17 mouse cellular contexts compared by ENCODE assay signal in genomic region chr4:125945062-125945461, GRCm38 (mm10).
DNase-seq lines count a peak whose midpoint lies in the region; ATAC-seq and TF ChIP-seq lines count a peak whose summit lies in the region.
"Had no signal": no experiment of that assay in that cellular context is flagged by ENCODE, and none has a peak within 500 bp of the region (broad histone marks: within the 10 kb centered on the region; RNA-seq: fewer than 3 reads in every experiment).

No protein-coding gene starts in this region.

- intact Hi-C loops in gastrocnemius, postnatal 36 days (cut with DNase I) = no loop called here

- H3K9ac ChIP-seq in hindbrain, postnatal 0 days (replicated peaks; ENCODE audit: low read length) = no peak overlapping the region
- no peak overlapping the region for H3K9ac ChIP-seq in neural tube, embryonic 14.5 days (replicated peaks; ENCODE audit: low read depth, low read length)
- H3K9ac ChIP-seq: embryonic facial prominence, embryonic 15.5 days; liver, embryonic 14.5 days had no signal

- peak; percentile 32 to 62 for DNase-seq in cerebellum, postnatal 10 days
- DNase-seq in retina, postnatal 1 day = peak; percentile 64
- DNase-seq in retina, embryonic 14.5 days (ENCODE audit: low spot score) = no peak
- peak; percentile 43 for DNase-seq in hindbrain, postnatal 0 days (ENCODE audit: low spot score)
- DNase-seq in frontal cortex, postnatal 25 days (ENCODE audit: low spot score in 2 of 2) = no peak
- DNase-seq in gastrocnemius, postnatal 36 days = no peak
- DNase-seq: adrenal gland, adult 8-10 months; cerebellum, postnatal 14 days; heart, postnatal 10 days; kidney, adult 18-20 months; kidney, postnatal 36 days had no signal

- no peak overlapping the region for H3K27ac ChIP-seq in hindbrain, postnatal 0 days
- H3K27ac ChIP-seq in neural tube, embryonic 14.5 days (ENCODE audit: low read depth, low read length) = no peak overlapping the region
- H3K27ac ChIP-seq: embryonic facial prominence, embryonic 15.5 days; liver, embryonic 14.5 days had no signal

- H3K27me3 ChIP-seq in hindbrain, postnatal 0 days (ENCODE audit: insufficient read depth, low read length) = no peaks in the 10 kb centered on the region
- no peaks in the 10 kb centered on the region for H3K27me3 ChIP-seq in neural tube, embryonic 14.5 days (ENCODE audit: control insufficient read depth, insufficient read depth, low read length)
- H3K27me3 ChIP-seq: embryonic facial prominence, embryonic 15.5 days; Patski had no signal

- no peak for ATAC-seq in cerebellum, adult (ENCODE audit: insufficient number of reproducible peaks, low FRiP score, low TSS enrichment)
- ATAC-seq in hindbrain, postnatal 0 days = peak; percentile 59
- 0 out of 2 replicates have a peak, but pooled peaks have one; percentile 41 for ATAC-seq in neural tube, embryonic 14.5 days (ENCODE audit: low read depth)
- ATAC-seq: Patski had no signal

- H3K4me2 ChIP-seq in hindbrain, postnatal 0 days (ENCODE audit: low read depth, low read length) = no peak overlapping the region
- H3K4me2 ChIP-seq in neural tube, embryonic 14.5 days (ENCODE audit: low read depth, low read length) = no peak overlapping the region
- H3K4me2 ChIP-seq: embryonic facial prominence, embryonic 15.5 days; heart, embryonic 11.5 days had no signal

- no peak for TF ChIP-seq CTCF in hindbrain, postnatal 0 days (IDR thresholded peaks at IDR 0.05; ENCODE audit: low read depth)

- no peaks in the 10 kb centered on the region for H3K9me3 ChIP-seq in hindbrain, postnatal 0 days (ENCODE audit: low read length)
- no peaks in the 10 kb centered on the region for H3K9me3 ChIP-seq in neural tube, embryonic 14.5 days (ENCODE audit: control insufficient read depth, low read length)
- H3K9me3 ChIP-seq: embryonic facial prominence, embryonic 15.5 days had no signal

- no peak overlapping the region for H3K4me3 ChIP-seq in hindbrain, postnatal 0 days (ENCODE audit: low read length)
- no peak overlapping the region for H3K4me3 ChIP-seq in neural tube, embryonic 14.5 days (ENCODE audit: low read depth, low read length)
- H3K4me3 ChIP-seq: embryonic facial prominence, embryonic 15.5 days had no signal

- H3K36me3 ChIP-seq in hindbrain, postnatal 0 days (ENCODE audit: insufficient read depth, low read length) = no peaks in the 10 kb centered on the region
- H3K36me3 ChIP-seq in neural tube, embryonic 14.5 days (ENCODE audit: control insufficient read depth, insufficient read depth, low read length) = no peaks in the 10 kb centered on the region
- H3K36me3 ChIP-seq: embryonic facial prominence, embryonic 15.5 days had no signal

- no peaks in the 10 kb centered on the region for H3K4me1 ChIP-seq in hindbrain, postnatal 0 days (ENCODE audit: insufficient read depth, low read length)
- no peaks in the 10 kb centered on the region for H3K4me1 ChIP-seq in neural tube, embryonic 14.5 days (ENCODE audit: control insufficient read depth, insufficient read depth, low read length)
- H3K4me1 ChIP-seq: embryonic facial prominence, embryonic 15.5 days had no signal

- 39% methylated on average over 2 of the region's 2 CpGs for WGBS in hindbrain, postnatal 0 days
- WGBS in neural tube, embryonic 14.5 days = 26% methylated on average over 2 of the region's 2 CpGs

Comparison
In these comparisons a context has a peak if more than half of its experiments do, and no peak if none do; other contexts are left out.
1. DNase-seq: peak in cerebellum, postnatal 10 days (2 of 2), retina, postnatal 1 day (single experiment) and hindbrain, postnatal 0 days (single experiment); none in retina, embryonic 14.5 days (single experiment), frontal cortex, postnatal 25 days (0 of 2) and gastrocnemius, postnatal 36 days (0 of 2).